30 mouse cellular contexts compared by ENCODE assay signal in the genomic region with DNA sequence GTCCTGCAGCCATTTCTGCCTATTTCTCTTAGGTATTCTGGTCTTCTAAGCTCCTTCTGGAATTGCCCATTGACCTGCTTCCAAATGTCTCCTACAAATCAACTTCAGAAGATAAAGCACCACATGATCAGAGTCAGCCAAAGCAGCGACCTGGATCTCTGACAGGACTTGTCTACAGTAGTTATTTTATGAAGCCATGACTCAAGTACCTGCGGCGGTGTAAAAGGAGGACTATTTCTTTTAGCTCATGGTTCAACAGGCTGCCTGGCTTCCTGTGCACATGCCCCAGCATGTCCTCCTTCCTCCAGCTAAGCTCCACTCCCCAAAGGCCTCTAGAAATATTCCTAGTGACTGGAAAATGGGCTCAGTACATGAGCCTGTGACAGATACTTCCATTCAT.
DNase-seq lines count a peak whose midpoint lies in the region; TF ChIP-seq lines count a peak whose summit lies in the region.
"Had no signal": no experiment of that assay in that cellular context is flagged by ENCODE, and none has a peak within 500 bp of the region (broad histone marks: within the 10 kb centered on the region; RNA-seq: fewer than 3 reads in every experiment).

No protein-coding gene starts in this region.

- WGBS in heart, adult 2 months: 57% methylated on average over 3 of the region's 3 CpGs

- H3K9ac ChIP-seq in heart, adult 2 months (ENCODE audit: low read depth, low read length): no peak overlapping the region
- H3K9ac ChIP-seq: embryonic facial prominence, embryonic 15.5 days; forebrain, embryonic 15.5 days; heart, embryonic 12.5 days; hindbrain, embryonic 13.5 days; liver, embryonic 14.5 days; midbrain, embryonic 15.5 days; neural tube, embryonic 15.5 days had no signal

- H3K4me3 ChIP-seq in heart, adult 2 months: no peak overlapping the region
- H3K4me3 ChIP-seq in embryonic fibroblast, embryonic 13.5 days (ENCODE audit: insufficient read depth, low read length): no peak overlapping the region
- H3K4me3 ChIP-seq: embryonic facial prominence, embryonic 15.5 days; forebrain, embryonic 10.5 days; forebrain, embryonic 15.5 days; heart, embryonic 12.5 days; hindbrain, embryonic 13.5 days; midbrain, embryonic 15.5 days; neural tube, embryonic 15.5 days had no signal

- no peak for TF ChIP-seq POLR2A in heart, adult 2 months (IDR thresholded peaks at IDR 0.05; ENCODE audit: insufficient read depth, low read depth, low read length)
- no peak for TF ChIP-seq POLR2A in embryonic fibroblast, embryonic 13.5 days (IDR thresholded peaks at IDR 0.05; ENCODE audit: low read depth, low read length)

- no peak overlapping the region for H3K27ac ChIP-seq in heart, adult 2 months
- peak overlapping the region; percentile 61; the same call in 1 of the 2 replicates for H3K27ac ChIP-seq in embryonic fibroblast, embryonic 13.5 days (ENCODE audit: insufficient read depth, low read length)
- H3K27ac ChIP-seq: embryonic facial prominence, embryonic 15.5 days; forebrain, embryonic 10.5 days; forebrain, embryonic 15.5 days; hindbrain, embryonic 13.5 days; liver, embryonic 14.5 days; macrophage; midbrain, embryonic 15.5 days; neural tube, embryonic 15.5 days had no signal

- no peak for TF ChIP-seq EP300 in heart, adult 2 months (IDR thresholded peaks at IDR 0.05; ENCODE audit: insufficient read depth, low read depth, low read length)

- H3K79me2 ChIP-seq in heart, adult 2 months (replicated peaks; ENCODE audit: control insufficient read depth, insufficient read depth, low read length): no peaks in the 10 kb centered on the region

- intact Hi-C loops in heart, adult 2 months (cut with DNase I): no loop called here

- no peaks in the 10 kb centered on the region; the same call in 1 of the 2 replicates for H3K4me1 ChIP-seq in heart, adult 2 months (ENCODE audit: control insufficient read depth, insufficient read depth, low read length)
- no peaks in the 10 kb centered on the region; the same call in 1 of the 2 replicates for H3K4me1 ChIP-seq in embryonic fibroblast, embryonic 13.5 days (ENCODE audit: control insufficient read depth, insufficient read depth, low read length)
- H3K4me1 ChIP-seq: embryonic facial prominence, embryonic 15.5 days; forebrain, embryonic 10.5 days; forebrain, embryonic 15.5 days; heart, embryonic 12.5 days; hindbrain, embryonic 13.5 days; midbrain, embryonic 15.5 days; neural tube, embryonic 15.5 days had no signal

- DNase-seq in heart, adult 8-10 months (ENCODE audit: low spot score): peak; percentile 11
- no peak for DNase-seq in heart, adult 2 months
- peak; percentile 9 for DNase-seq in Muller cell, postnatal 12 days (ENCODE audit: inconsistent ontology term)
- DNase-seq in urinary bladder, postnatal 36 days (ENCODE audit: low spot score in 2 of 2): peak; percentile 6 to 31
- DNase-seq in gastrocnemius, postnatal 4 days (ENCODE audit: low spot score in 2 of 2): no peak
- no peak for DNase-seq in embryo, embryonic 10.5 days (ENCODE audit: low spot score)
- DNase-seq: adrenal gland, postnatal 14 days; cerebellum, adult 11 months; cerebellum, adult 9-11 months; gastrocnemius, postnatal 36 days; heart, postnatal 4 days; kidney, adult 9 months; kidney, postnatal 14 days; layer of hippocampus, adult 9-11 months; liver; lung, adult 2 months; lung, postnatal 10 days; retina, postnatal 1 day; right cerebral cortex, postnatal 14 days; thymus, postnatal 14 days had no signal

- no peaks in the 10 kb centered on the region for H3K36me3 ChIP-seq in heart, adult 2 months (ENCODE audit: control insufficient read depth, insufficient read depth, low read length)
- H3K36me3 ChIP-seq: embryonic facial prominence, embryonic 15.5 days; forebrain, embryonic 15.5 days; heart, embryonic 12.5 days; hindbrain, embryonic 13.5 days; midbrain, embryonic 15.5 days; neural tube, embryonic 15.5 days had no signal

- H3K27me3 ChIP-seq in heart, adult 2 months (ENCODE audit: control insufficient read depth, insufficient read depth, low read length): no peaks in the 10 kb centered on the region
- H3K27me3 ChIP-seq: embryonic facial prominence, embryonic 15.5 days; forebrain, embryonic 15.5 days; heart, embryonic 12.5 days; hindbrain, embryonic 13.5 days; midbrain, embryonic 15.5 days; neural tube, embryonic 15.5 days had no signal

- no peak for TF ChIP-seq CTCF in heart, adult 2 months (IDR thresholded peaks at IDR 0.05)
- no peak for TF ChIP-seq CTCF in embryonic fibroblast, embryonic 13.5 days (IDR thresholded peaks at IDR 0.05; ENCODE audit: borderline replicate concordance, insufficient read depth, low read length)

Comparison
In these comparisons a context has a peak if more than half of its experiments do, and no peak if none do; other contexts are left out.
1. DNase-seq: peak in heart, adult 8-10 months (single experiment), Muller cell, postnatal 12 days (single experiment) and urinary bladder, postnatal 36 days (2 of 2); none in heart, adult 2 months (0 of 2), gastrocnemius, postnatal 4 days (0 of 2) and embryo, embryonic 10.5 days (single experiment).